Mouse (Mus musculus) heart, embryonic 13.5 days (tissue): ENCODE results near the gene Tfap2a. TPM values are rescaled to one million over a fixed set of nuclear protein-coding genes. Genes with fewer than 3 reads are reported as not detected.

Experiments
- ATAC-seq: fragments of 200-750 bp; cut with Nextera tagmentation; 2 replicates; pipeline ENCODE4 v1.8.0; 2017; ENCODE audit warnings: moderate TSS enrichment; ENCODE audit not compliant: insufficient number of reproducible peaks, low FRiP score, low TSS enrichment; ENCODE audit errors: extremely low read depth
- H3K27ac ChIP-seq: fragments of 300-500 bp; sonication (generic); replicated peaks from 2 replicates; pipeline ENCODE4 v1.5.1; 2015; ENCODE audit warnings: moderate library complexity, mild to moderate bottlenecking, inconsistent platforms
- H3K27me3 ChIP-seq: fragments of 300-500 bp; sonication (generic); replicated peaks from 2 replicates; pipeline ENCODE4 v1.6.1; 2015; ENCODE audit warnings: mild to moderate bottlenecking, inconsistent platforms
- H3K36me3 ChIP-seq: fragments of 300-500 bp; sonication (generic); 2 replicates; pipeline ENCODE4 v1.6.1; 2015; ENCODE audit warnings: mild to moderate bottlenecking, inconsistent platforms
- H3K4me1 ChIP-seq: fragments of 300-500 bp; sonication (generic); 2 replicates; pipeline ENCODE4 v1.6.1; 2015; ENCODE audit warnings: inconsistent platforms
- H3K4me2 ChIP-seq: fragments of 300-500 bp; sonication (generic); 2 replicates; pipeline ENCODE4 v1.6.1; 2015; ENCODE audit warnings: inconsistent platforms, mild to moderate bottlenecking, moderate library complexity
- H3K4me3 ChIP-seq: fragments of 300-500 bp; sonication (generic); 2 replicates; pipeline ENCODE4 v1.5.1; 2015; ENCODE audit warnings: moderate library complexity, mild to moderate bottlenecking, inconsistent platforms
- H3K9ac ChIP-seq: fragments of 300-500 bp; sonication (generic); 2 replicates; pipeline ENCODE4 v1.6.1; 2015; ENCODE audit warnings: inconsistent platforms, mild to moderate bottlenecking, moderate library complexity
- H3K9me3 ChIP-seq: fragments of 300-500 bp; sonication (generic); 2 replicates; pipeline ENCODE4 v1.6.1; 2016; ENCODE audit warnings: inconsistent platforms
- WGBS: fragments of 180-500 bp; shearing (Covaris S2); methylation state at CpG from one replicate; pipeline ENCODE4 v1.1.7; 2015; ENCODE audit warnings: mixed read lengths; 5-methylcytosine and 5-hydroxymethylcytosine counted together
- polyA plus RNA-seq: library from polyadenylated mRNA; unstranded; fragments of >200 nt; fragmentation: Nextera tagmentation; extraction: Ambion mirVana; gene quantifications from 2 replicates; pipeline ENCODE4 v1.2.1, GENCODE M21; 2015

The Tfap2a gene
- polyA plus RNA-seq, 1 experiment from 2014 or later: 0.16 TPM

DNA sequence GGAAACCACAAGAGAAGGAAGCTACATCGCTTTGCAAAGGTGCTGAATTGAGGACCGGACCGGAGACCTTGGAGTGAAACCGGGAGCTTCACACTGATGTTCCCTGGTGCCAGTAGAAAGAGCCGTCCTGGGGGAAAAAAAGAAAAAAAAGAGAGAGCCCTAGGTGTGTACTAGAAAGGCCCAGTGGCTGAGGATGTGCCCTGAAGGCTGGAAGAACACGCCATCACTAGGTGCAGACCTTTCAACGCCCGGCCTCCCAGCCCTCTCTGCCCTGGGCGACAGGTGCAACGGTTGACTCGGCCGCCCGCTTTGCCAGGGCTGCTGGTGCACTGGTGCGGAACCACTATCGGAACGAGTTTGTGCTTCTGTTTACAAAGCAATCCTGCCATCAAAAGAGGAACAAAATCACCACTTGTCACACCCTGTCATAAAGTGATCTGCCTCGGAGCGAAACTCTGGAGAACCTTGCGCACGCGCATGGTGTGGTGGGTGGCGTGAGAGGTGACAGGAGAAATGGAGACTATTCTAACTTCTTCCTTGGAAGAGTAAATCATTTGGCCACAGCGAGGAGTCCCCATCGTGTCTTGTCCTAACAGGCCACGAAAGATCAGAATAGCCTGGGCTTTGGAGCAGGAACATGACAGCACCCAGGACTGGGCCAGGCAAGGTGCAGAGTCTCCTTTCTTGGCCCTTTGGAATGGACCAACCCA is 3.8 kb upstream of the Tfap2a start:
- H3K4me3 ChIP-seq: no peak overlapping the region
- no peak overlapping the region for H3K4me2 ChIP-seq
- peaks cover 98% of the 10 kb centered on the region for H3K27me3 ChIP-seq
- H3K9me3 ChIP-seq: peaks cover 6% of the 10 kb centered on the region
- H3K9ac ChIP-seq: no peak overlapping the region
- H3K4me1 ChIP-seq: peaks cover 16% of the 10 kb centered on the region
- no peaks in the 10 kb centered on the region for H3K36me3 ChIP-seq
- no peak overlapping the region for H3K27ac ChIP-seq
- ATAC-seq: no peak
- 5% methylated on average over 25 of the region's 25 CpGs for WGBS

DNA sequence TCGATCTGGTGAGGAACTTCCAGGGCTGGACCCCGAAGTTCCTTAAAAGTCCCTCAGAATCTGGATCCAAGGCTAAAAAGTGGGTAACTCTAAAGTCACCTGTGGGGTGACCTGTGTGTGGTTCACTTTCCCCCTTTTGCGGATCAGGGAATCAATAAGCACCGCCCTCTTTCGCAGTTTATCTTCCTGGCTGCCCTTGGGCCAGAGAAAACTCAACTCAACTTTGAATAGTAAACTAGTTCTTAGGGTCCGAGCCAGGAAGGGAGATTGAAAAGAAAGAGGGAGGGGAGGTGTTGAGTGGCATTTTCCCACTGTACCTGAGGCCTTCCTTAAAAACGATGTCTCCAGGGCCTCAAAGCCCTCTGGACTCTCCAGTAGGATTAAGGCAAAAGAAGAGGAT is 3.3 kb upstream of the Tfap2a start:
- Histone ChIP-seq H3K4me2 (no peak overlapping the region), H3K9ac (no peak overlapping the region), H3K9me3 (peaks cover 6% of the 10 kb centered on the region), H3K27ac (no peak overlapping the region), H3K4me1 (peaks cover 16% of the 10 kb centered on the region), H3K4me3 (no peak overlapping the region), H3K27me3 (peaks cover 100% of the 10 kb centered on the region), H3K36me3 (no peaks in the 10 kb centered on the region)
- no peak for ATAC-seq
- WGBS: 2% methylated on average over 7 of the region's 7 CpGs

GRCm38 (mm10) chr13:40740727-40741360 is 2.7 kb upstream of the Tfap2a start:
- 2% methylated on average over 17 of the region's 19 CpGs for WGBS
- no peak overlapping the region for H3K4me2 ChIP-seq
- no peaks in the 10 kb centered on the region for H3K36me3 ChIP-seq
- H3K27me3 ChIP-seq: peaks cover 100% of the 10 kb centered on the region
- no peak overlapping the region for H3K9ac ChIP-seq
- H3K9me3 ChIP-seq: peaks cover 4% of the 10 kb centered on the region
- H3K27ac ChIP-seq: no peak overlapping the region
- peaks cover 18% of the 10 kb centered on the region for H3K4me1 ChIP-seq
- no peak overlapping the region for H3K4me3 ChIP-seq
- ATAC-seq: no peak

DNA sequence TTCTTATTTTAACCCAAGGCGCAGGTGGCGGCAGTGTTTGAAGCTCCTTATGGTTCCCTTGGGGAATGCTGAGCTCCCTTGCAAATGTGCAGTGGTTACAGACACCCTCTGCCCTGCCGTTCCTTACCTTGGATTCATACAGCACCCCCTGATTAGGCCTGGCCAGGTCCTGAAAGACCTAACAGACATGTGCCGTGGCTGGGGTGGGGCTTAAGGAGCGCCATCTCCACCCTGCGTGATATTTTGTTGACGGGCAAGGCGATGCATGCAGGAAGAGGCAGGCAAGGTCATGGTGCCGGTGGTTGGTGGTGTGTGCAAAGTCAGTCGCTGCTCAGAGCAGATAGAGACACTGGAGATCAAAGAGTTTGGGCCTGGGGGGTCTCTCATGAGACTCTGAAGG is 1.7 kb upstream of the Tfap2a start:
- H3K9ac ChIP-seq: no peak overlapping the region
- no peak for ATAC-seq
- 4% methylated on average over 10 of the region's 10 CpGs for WGBS
- no peaks in the 10 kb centered on the region for H3K9me3 ChIP-seq
- H3K36me3 ChIP-seq: no peaks in the 10 kb centered on the region
- peaks cover 100% of the 10 kb centered on the region for H3K27me3 ChIP-seq
- H3K27ac ChIP-seq: no peak overlapping the region
- H3K4me1 ChIP-seq: peaks cover 22% of the 10 kb centered on the region
- no peak overlapping the region for H3K4me2 ChIP-seq
- no peak overlapping the region for H3K4me3 ChIP-seq

GRCm38 (mm10) chr13:40739121-40739650 is 1.0 kb upstream of the Tfap2a start:
- H3K27me3 ChIP-seq: peaks cover 100% of the 10 kb centered on the region
- WGBS: 2% methylated on average over 17 of the region's 17 CpGs
- H3K9ac ChIP-seq: no peak overlapping the region
- no peak overlapping the region for H3K4me3 ChIP-seq
- no peak overlapping the region for H3K27ac ChIP-seq
- no peak for ATAC-seq
- H3K36me3 ChIP-seq: no peaks in the 10 kb centered on the region
- H3K4me1 ChIP-seq: peaks cover 21% of the 10 kb centered on the region
- no peaks in the 10 kb centered on the region for H3K9me3 ChIP-seq
- no peak overlapping the region for H3K4me2 ChIP-seq

DNA sequence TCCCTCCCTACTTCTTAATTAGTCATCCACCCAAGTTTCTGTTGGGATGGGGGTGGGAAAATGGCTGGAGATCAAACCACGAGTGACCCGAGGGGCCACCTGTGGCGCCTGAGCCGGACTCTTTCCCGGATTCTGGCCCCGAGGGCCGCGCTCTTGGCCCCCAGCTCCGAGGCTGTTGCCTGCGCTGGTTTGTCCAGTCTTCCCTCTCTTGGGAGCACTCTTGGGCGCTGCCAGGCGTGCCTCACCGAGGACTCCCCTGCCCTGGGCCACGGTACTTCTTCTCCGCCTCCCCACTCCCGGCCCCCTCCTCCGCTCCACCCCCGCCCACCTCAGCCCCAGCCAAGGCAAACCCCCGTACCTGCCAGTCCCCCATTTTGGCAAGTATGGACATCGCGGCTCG is 415 bp downstream of the Tfap2a start:
- 0 out of 2 replicates have a peak overlapping the region, but pooled peaks have one; percentile 6 for H3K4me2 ChIP-seq
- H3K4me1 ChIP-seq: peaks cover 35% of the 10 kb centered on the region
- H3K9me3 ChIP-seq: no peaks in the 10 kb centered on the region
- H3K27ac ChIP-seq: no peak overlapping the region
- WGBS: 2% methylated on average over 22 of the region's 22 CpGs
- H3K27me3 ChIP-seq: peaks cover 100% of the 10 kb centered on the region
- no peaks in the 10 kb centered on the region for H3K36me3 ChIP-seq
- 0 out of 2 replicates have a peak overlapping the region, but pooled peaks have one; percentile 0 for H3K4me3 ChIP-seq
- no peak for ATAC-seq
- no peak overlapping the region for H3K9ac ChIP-seq

DNA sequence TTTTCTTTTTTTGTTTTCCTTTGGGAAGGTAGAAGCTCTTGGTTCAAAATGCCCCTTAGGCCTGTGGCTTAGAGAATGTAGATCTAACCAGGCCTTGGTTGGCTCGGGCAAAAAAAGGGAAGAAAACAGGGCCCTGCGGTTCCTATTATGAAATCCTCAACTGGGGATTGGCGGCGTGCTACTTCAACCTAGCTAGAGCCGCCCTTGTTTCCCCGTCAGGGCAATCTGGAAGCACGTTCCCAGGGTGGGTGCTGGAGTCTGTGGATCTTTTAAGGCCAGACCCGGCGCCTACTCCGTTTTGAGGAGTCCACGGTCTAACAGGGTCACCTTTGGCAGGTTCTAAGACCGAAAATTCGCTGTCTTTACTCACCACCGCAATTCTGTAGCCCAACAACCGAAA is 1.1 kb downstream of the Tfap2a start:
- Histone ChIP-seq H3K36me3 (no peaks in the 10 kb centered on the region), H3K27me3 (peaks cover 100% of the 10 kb centered on the region), H3K9me3 (no peaks in the 10 kb centered on the region), H3K4me3 (no peak overlapping the region), H3K27ac (no peak overlapping the region), H3K9ac (no peak overlapping the region), H3K4me2 (no peak overlapping the region), H3K4me1 (peaks cover 36% of the 10 kb centered on the region)
- ATAC-seq: no peak
- 23% methylated on average over 15 of the region's 15 CpGs for WGBS

- no peak for ATAC-seq
- Histone ChIP-seq H3K4me3 (peak overlapping the region; percentile 35), H3K9ac (no peak overlapping the region), H3K36me3 (no peaks in the 10 kb centered on the region), H3K27ac (no peak overlapping the region), H3K4me2 (peak overlapping the region; percentile 51), H3K9me3 (no peaks in the 10 kb centered on the region), H3K4me1 (peaks cover 40% of the 10 kb centered on the region), H3K27me3 (peaks cover 100% of the 10 kb centered on the region)
- WGBS: 17% methylated on average over 19 of the region's 19 CpGs
These were observed 1.9 kb downstream of the Tfap2a start for GRCm38 (mm10) chr13:40736107-40736780.

GRCm38 (mm10) chr13:40735416-40736106 is 2.6 kb downstream of the Tfap2a start:
- peak overlapping the region; percentile 35 for H3K4me3 ChIP-seq
- H3K9me3 ChIP-seq: no peaks in the 10 kb centered on the region
- ATAC-seq: no peak
- no peak overlapping the region for H3K27ac ChIP-seq
- peaks cover 99% of the 10 kb centered on the region for H3K27me3 ChIP-seq
- no peaks in the 10 kb centered on the region for H3K36me3 ChIP-seq
- H3K4me2 ChIP-seq: peak overlapping the region; percentile 51
- H3K4me1 ChIP-seq: peaks cover 43% of the 10 kb centered on the region
- no peak overlapping the region for H3K9ac ChIP-seq
- WGBS: 14% methylated on average over 17 of the region's 17 CpGs

- H3K9ac ChIP-seq: no peak overlapping the region
- peak overlapping the region; percentile 74 for H3K4me2 ChIP-seq
- ATAC-seq: no peak
- H3K27me3 ChIP-seq: peaks cover 98% of the 10 kb centered on the region
- H3K4me1 ChIP-seq: peaks cover 48% of the 10 kb centered on the region
- peak overlapping the region; percentile 47 for H3K4me3 ChIP-seq
- H3K36me3 ChIP-seq: no peaks in the 10 kb centered on the region
- no peaks in the 10 kb centered on the region for H3K9me3 ChIP-seq
- under 1% methylated on average over 33 of the region's 33 CpGs for WGBS
- H3K27ac ChIP-seq: no peak overlapping the region
These were observed 3.7 kb downstream of the Tfap2a start for GRCm38 (mm10) chr13:40734316-40734965.
